Mouse (Mus musculus) myocyte (in vitro differentiated cells): ENCODE data around the gene Zfp428.

Source experiments
- CEBPB ChIP-seq: IDR thresholded peaks from 2 replicates; pipeline ENCODE4 v1.6.1; 2011; ENCODE audit warnings: mild to moderate bottlenecking, moderate library complexity; ENCODE audit not compliant: poor library complexity, insufficient read depth, severe bottlenecking
- MAX ChIP-seq: IDR thresholded peaks from one replicate; pipeline ENCODE4 v1.6.1; 2011; ENCODE audit warnings: low read depth, mild to moderate bottlenecking, control low read depth
- MYOG ChIP-seq, 3 experiments: IDR thresholded peaks; one replicate each; pipeline ENCODE4 v1.6.1; 2011; ENCODE audit warnings: control low read depth in 2 of 3, low read depth in 2 of 3, mild to moderate bottlenecking in 2 of 3; ENCODE audit not compliant: insufficient read length in 2 of 3, control insufficient read depth in 1 of 3, insufficient read depth in 1 of 3
- POLR2A ChIP-seq: IDR thresholded peaks from one replicate; pipeline ENCODE4 v1.6.1; 2011; ENCODE audit warnings: low read depth, mild to moderate bottlenecking, control low read depth, moderate library complexity; ENCODE audit not compliant: insufficient read length
- POLR2AphosphoS2 ChIP-seq: IDR thresholded peaks from one replicate; pipeline ENCODE4 v1.6.1; 2011; ENCODE audit warnings: low read depth, control low read depth; ENCODE audit not compliant: insufficient read length
- TCF12 ChIP-seq: IDR thresholded peaks from one replicate; pipeline ENCODE4 v1.6.1; 2011; ENCODE audit warnings: mild to moderate bottlenecking, control low read depth; ENCODE audit not compliant: poor library complexity, insufficient read depth, severe bottlenecking
- TCF3 ChIP-seq: IDR thresholded peaks from one replicate; pipeline ENCODE4 v1.6.1; 2011; ENCODE audit warnings: low read depth, control low read depth; ENCODE audit not compliant: insufficient read length
- USF1 ChIP-seq: IDR thresholded peaks from one replicate; pipeline ENCODE4 v1.6.1; 2011; ENCODE audit warnings: low read depth, mild to moderate bottlenecking, control low read depth, moderate library complexity

DNA sequence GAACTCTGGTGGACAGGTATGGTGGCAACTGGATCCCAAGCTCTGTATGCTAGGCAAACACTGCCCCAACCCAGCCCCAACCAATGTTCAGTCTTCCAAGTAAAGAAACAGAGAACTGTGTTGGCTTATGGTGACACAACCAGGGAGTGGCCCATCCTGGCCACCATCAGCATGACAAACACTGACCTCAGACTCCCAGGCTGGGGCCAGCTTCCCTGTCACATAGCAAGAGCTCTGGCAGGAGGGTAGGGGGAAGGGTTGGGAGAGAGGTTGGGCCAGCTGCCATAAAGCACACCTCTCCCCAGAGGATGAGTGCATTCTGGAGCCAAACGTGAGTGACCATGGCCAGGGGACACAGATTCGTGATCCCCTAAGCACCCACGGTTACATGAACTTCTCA is 47.0 kb upstream of the Zfp428 start:
- TF ChIP-seq MYOG (IDR thresholded peaks at IDR 0.05; ENCODE audit: control insufficient read depth in 1 of 3, insufficient read depth in 1 of 3, insufficient read length in 2 of 3, low read depth in 2 of 3) (no peak), POLR2A (no peak), USF1 (no peak), POLR2AphosphoS2 (no peak), MAX (no peak), TCF12 (no peak), CEBPB (no peak), TCF3 (no peak)
